Mouse (Mus musculus) midbrain, postnatal 0 days (tissue): ENCODE measurements at regions not wholly inside any gene's neighbourhood (a gene's known extent, or its start where the extent isn't known, plus 50 kb on each side); places are given as distances from the start of the nearest gene placed in this dataset.

Source experiments
- ATAC-seq: fragments of 200-750 bp; cut with Nextera tagmentation; 2 replicates; pipeline ENCODE4 v1.8.0; 2017; ENCODE audit warnings: moderate number of reproducible peaks, mild to moderate bottlenecking, moderate TSS enrichment, moderate library complexity; ENCODE audit not compliant: low FRiP score
- DNase-seq: peaks from one replicate; pipeline ENCODE4 v3.0.0-alpha.2; 2015; ENCODE audit warnings: low spot score
- H3K27ac ChIP-seq: fragments of 300-500 bp; sonication (generic); 2 replicates; pipeline ENCODE4 v1.5.1; 2014; ENCODE audit warnings: low read depth, mild to moderate bottlenecking, low read length, mixed read lengths
- H3K27me3 ChIP-seq: fragments of 300-500 bp; sonication (generic); 2 replicates; pipeline ENCODE4 v1.6.1; 2014; ENCODE audit warnings: low read length, control low read depth, mixed read lengths; ENCODE audit not compliant: insufficient read depth
- H3K36me3 ChIP-seq: fragments of 300-500 bp; sonication (generic); 2 replicates; pipeline ENCODE4 v1.6.1; 2014; ENCODE audit warnings: low read length, control low read depth, mixed read lengths; ENCODE audit not compliant: insufficient read depth
- H3K4me1 ChIP-seq: fragments of 300-500 bp; sonication (generic); 2 replicates; pipeline ENCODE4 v1.6.1; 2014; ENCODE audit warnings: mild to moderate bottlenecking, control low read depth, antibody characterized with exemption, low read length, mixed read lengths; ENCODE audit not compliant: insufficient read depth
- H3K4me2 ChIP-seq: fragments of 300-500 bp; sonication (generic); 2 replicates; pipeline ENCODE4 v1.6.1; 2014; ENCODE audit warnings: low read depth, mild to moderate bottlenecking, low read length, mixed read lengths; ENCODE audit not compliant: poor library complexity, severe bottlenecking
- H3K4me3 ChIP-seq: fragments of 300-500 bp; sonication (generic); 2 replicates; pipeline ENCODE4 v1.5.1; 2014; ENCODE audit warnings: low read depth, mild to moderate bottlenecking, low read length, moderate library complexity
- H3K9ac ChIP-seq: fragments of 300-500 bp; sonication (generic); replicated peaks from 2 replicates; pipeline ENCODE4 v1.6.1; 2014; ENCODE audit warnings: mild to moderate bottlenecking, low read length, moderate library complexity, mixed read lengths; ENCODE audit not compliant: poor library complexity, severe bottlenecking
- H3K9me3 ChIP-seq: fragments of 300-500 bp; sonication (generic); 2 replicates; pipeline ENCODE4 v1.6.1; 2016; ENCODE audit warnings: low read length, control low read depth
- CTCF ChIP-seq: IDR thresholded peaks from 2 replicates; pipeline ENCODE4 v1.5.1; 2016; ENCODE audit warnings: antibody characterized with exemption, mild to moderate bottlenecking
- WGBS: fragments of 180-500 bp; shearing (Covaris S2); extraction: QIAGEN DNeasy Blood & Tissue Kit; methylation state at CpG from one replicate; pipeline ENCODE4 v1.1.7; 2014; 5-methylcytosine and 5-hydroxymethylcytosine counted together

- H3K4me1 ChIP-seq = no peaks in the 10 kb centered on the region
- ATAC-seq = no peak
- H3K4me3 ChIP-seq = no peak overlapping the region
- no peak for TF ChIP-seq CTCF
- 89% methylated on average over 3 of the region's 3 CpGs for WGBS
- no peak overlapping the region for H3K9ac ChIP-seq
- no peak overlapping the region for H3K4me2 ChIP-seq
- no peaks in the 10 kb centered on the region for H3K9me3 ChIP-seq
- no peaks in the 10 kb centered on the region for H3K36me3 ChIP-seq
- H3K27me3 ChIP-seq = no peaks in the 10 kb centered on the region
- no peak overlapping the region for H3K27ac ChIP-seq
- DNase-seq = no peak
These were observed 59.8 kb upstream of the St3gal5 start for GRCm38 (mm10) chr6:72037639-72038038.

- Histone ChIP-seq H3K9me3 (no peaks in the 10 kb centered on the region), H3K9ac (no peak overlapping the region), H3K4me1 (no peaks in the 10 kb centered on the region), H3K4me3 (no peak overlapping the region), H3K4me2 (no peak overlapping the region), H3K36me3 (no peaks in the 10 kb centered on the region), H3K27ac (no peak overlapping the region), H3K27me3 (no peaks in the 10 kb centered on the region)
- ATAC-seq (no peak), DNase-seq (peak; percentile 46)
- 85% methylated on average over 7 of the region's 7 CpGs for WGBS
- TF ChIP-seq CTCF = no peak
These were observed 53.3 kb upstream of the St3gal5 start for GRCm38 (mm10) chr6:72043881-72044625.
